In genomic region chr15:96285323-96286014, GRCm38 (mm10) we compare ENCODE assay signal across 1 mouse cellular context.
TF ChIP-seq lines count a peak whose summit lies in the region.

No protein-coding gene starts in this region.

TF ChIP-seq in CH12.LX, 34 proteins besides CTCF, POLR2A, EP300 and RAD21 (continued from another document):
- TF ChIP-seq ELF1 (IDR thresholded peaks at IDR 0.05; ENCODE audit: low read depth, low read length): 0 out of 2 replicates have a peak, but pooled peaks have one; percentile 38
- TF ChIP-seq NELFE (IDR thresholded peaks at IDR 0.05; ENCODE audit: low read depth, low read length): peak; percentile 74
